In the genomic region with DNA sequence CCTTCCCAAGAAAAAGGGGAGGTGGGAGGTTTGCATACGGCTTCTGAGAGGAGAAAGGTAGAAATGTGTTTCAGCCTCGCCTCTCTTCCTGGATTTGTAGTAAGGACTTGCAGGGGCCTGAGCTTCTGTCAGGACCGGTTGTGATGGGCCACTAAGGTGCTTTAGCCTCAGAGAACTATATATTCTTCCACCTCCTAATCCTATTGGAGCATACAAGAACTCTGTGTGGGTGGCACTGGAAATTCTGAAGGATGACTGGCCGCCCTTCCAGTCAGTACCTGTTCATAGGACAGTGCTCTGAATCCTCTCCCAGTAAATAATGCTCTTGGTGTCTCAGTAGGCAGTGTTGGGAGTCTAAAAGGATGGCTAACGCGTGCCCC, we compare ENCODE assay signal across 8 mouse cellular contexts. TPM values are rescaled to one million over a fixed set of nuclear protein-coding genes. Genes with fewer than 3 reads are reported as not detected.
DNase-seq lines count a peak whose midpoint lies in the region; ATAC-seq and TF ChIP-seq lines count a peak whose summit lies in the region.

No protein-coding gene starts in this region.

- 23% methylated on average over 6 of the region's 6 CpGs for WGBS in spleen, adult 2 months
- 14% methylated on average over 6 of the region's 6 CpGs for WGBS in heart, postnatal 0 days
- 15% methylated on average over 6 of the region's 6 CpGs for WGBS in limb, embryonic 15.5 days

- TF ChIP-seq EP300 in heart, postnatal 0 days (IDR thresholded peaks at IDR 0.05; ENCODE audit: low read depth) = no peak

- H3K36me3 ChIP-seq in spleen, adult 2 months (ENCODE audit: control insufficient read depth, insufficient read depth, low read length) = peaks cover 16% of the 10 kb centered on the region
- H3K36me3 ChIP-seq in heart, postnatal 0 days (replicated peaks; ENCODE audit: control insufficient read depth, insufficient read depth, low read length) = peaks cover 22% of the 10 kb centered on the region
- peaks cover 17% of the 10 kb centered on the region for H3K36me3 ChIP-seq in limb, embryonic 15.5 days

- no peaks in the 10 kb centered on the region for H3K27me3 ChIP-seq in spleen, adult 2 months (ENCODE audit: control insufficient read depth, insufficient read depth, low read length)
- H3K27me3 ChIP-seq in heart, postnatal 0 days (ENCODE audit: control insufficient read depth, insufficient read depth, low read length) = no peaks in the 10 kb centered on the region
- no peaks in the 10 kb centered on the region for H3K27me3 ChIP-seq in limb, embryonic 15.5 days

- peak overlapping the region; percentile 74; the same call in 1 of the 2 replicates for H3K27ac ChIP-seq in spleen, adult 2 months (ENCODE audit: insufficient read depth, low read length)
- H3K27ac ChIP-seq in heart, postnatal 0 days (ENCODE audit: low read depth) = peak overlapping the region; percentile 89
- peak overlapping the region; percentile 85 for H3K27ac ChIP-seq in limb, embryonic 15.5 days

- peak; percentile 8 for DNase-seq in cerebellum, adult 11-12 months
- no peak for DNase-seq in cerebellum, postnatal 4 days (ENCODE audit: low spot score in 2 of 2)
- no peak for DNase-seq in spleen, adult 2 months (ENCODE audit: low read depth in 1 of 2, low spot score in 2 of 2)
- no peak for DNase-seq in spleen, postnatal 14 days (ENCODE audit: low spot score in 2 of 2)
- no peak for DNase-seq in heart, postnatal 0 days (ENCODE audit: low spot score)
- DNase-seq in right cerebral cortex, adult 2 months (ENCODE audit: low spot score in 2 of 2) = peak; percentile 26 to 32
- no peak for DNase-seq in thymus, postnatal 4 days

- H3K4me1 ChIP-seq in spleen, adult 2 months (ENCODE audit: control insufficient read depth, insufficient read depth, insufficient read length) = peaks cover 4% of the 10 kb centered on the region
- peaks cover 14% of the 10 kb centered on the region for H3K4me1 ChIP-seq in heart, postnatal 0 days (ENCODE audit: control insufficient read depth, insufficient read depth)
- peaks cover 17% of the 10 kb centered on the region for H3K4me1 ChIP-seq in limb, embryonic 15.5 days

- no peak for TF ChIP-seq POLR2A in spleen, adult 2 months (IDR thresholded peaks at IDR 0.05; ENCODE audit: low read depth, low read length)

- TF ChIP-seq CTCF in spleen, adult 2 months (IDR thresholded peaks at IDR 0.05; ENCODE audit: extremely low read depth, insufficient read depth, insufficient read length, insufficient replicate concordance) = no peak
- no peak for TF ChIP-seq CTCF in heart, postnatal 0 days (IDR thresholded peaks at IDR 0.05; ENCODE audit: low read depth)

- H3K4me2 ChIP-seq in heart, postnatal 0 days (ENCODE audit: low read depth, low read length) = peak overlapping the region; percentile 84
- peak overlapping the region; percentile 48 for H3K4me2 ChIP-seq in limb, embryonic 15.5 days

- H3K4me3 ChIP-seq in spleen, adult 2 months (ENCODE audit: extremely low read depth, insufficient read depth, insufficient read length) = peak overlapping the region; percentile 80
- peak overlapping the region; percentile 90 for H3K4me3 ChIP-seq in heart, postnatal 0 days (ENCODE audit: low read depth, low read length)
- H3K4me3 ChIP-seq in limb, embryonic 15.5 days = peak overlapping the region; percentile 89

- peak; percentile 14; the same call in 1 of the 2 replicates for ATAC-seq in heart, postnatal 0 days (ENCODE audit: insufficient read depth, low read depth)
- ATAC-seq in limb, embryonic 15.5 days (ENCODE audit: insufficient number of reproducible peaks, low FRiP score, low TSS enrichment, low read depth) = no peak

- H3K9ac ChIP-seq in heart, postnatal 0 days (replicated peaks; ENCODE audit: low read depth, low read length) = peak overlapping the region; percentile 87
- H3K9ac ChIP-seq in limb, embryonic 15.5 days = peak overlapping the region; percentile 71; the same call in 1 of the 2 replicates

- no peaks in the 10 kb centered on the region for H3K9me3 ChIP-seq in heart, postnatal 0 days (replicated peaks; ENCODE audit: control insufficient read depth, low read length)
- H3K9me3 ChIP-seq in limb, embryonic 15.5 days = no peaks in the 10 kb centered on the region

RNA-seq across cellular contexts. Expression of a gene that starts 0.6 kb away (rescaled TPM):
- polyA plus RNA-seq in spleen, adult 2 months (2012; rRNA removed) = 14.9 and 15.7 TPM in 2 replicates
- 62.6 and 125 TPM in 2 replicates for total RNA-seq in heart, postnatal 0 days (2014; rRNA removed; ENCODE audit: low replicate concordance)
- 137 and 138 TPM in 2 replicates for polyA plus RNA-seq in heart, postnatal 0 days (2015; fragmentation: Nextera tagmentation; extraction: Ambion mirVana)
- 116 TPM in 2 replicates for polyA plus RNA-seq in limb, embryonic 15.5 days (2015; fragmentation: Nextera tagmentation; extraction: Ambion mirVana)

RNA-seq across cellular contexts. Expression of a gene that starts 51.4 kb away (rescaled TPM):
- polyA plus RNA-seq in spleen, adult 2 months (2012; rRNA removed) = 1.9 TPM in 2 replicates
- total RNA-seq in heart, postnatal 0 days (2014; rRNA removed; ENCODE audit: low replicate concordance) = 4.0 and 5.1 TPM in 2 replicates
- 7.4 and 8.6 TPM in 2 replicates for polyA plus RNA-seq in heart, postnatal 0 days (2015; fragmentation: Nextera tagmentation; extraction: Ambion mirVana)
- 11.1 and 11.6 TPM in 2 replicates for polyA plus RNA-seq in limb, embryonic 15.5 days (2015; fragmentation: Nextera tagmentation; extraction: Ambion mirVana)

RNA-seq across cellular contexts. Expression of a gene that starts 54.6 kb away (rescaled TPM):
- polyA plus RNA-seq in spleen, adult 2 months (2012; rRNA removed) = 452 and 708 TPM in 2 replicates
- total RNA-seq in heart, postnatal 0 days (2014; rRNA removed; ENCODE audit: low replicate concordance) = 541 and 680 TPM in 2 replicates
- 517 and 550 TPM in 2 replicates for polyA plus RNA-seq in heart, postnatal 0 days (2015; fragmentation: Nextera tagmentation; extraction: Ambion mirVana)
- polyA plus RNA-seq in limb, embryonic 15.5 days (2015; fragmentation: Nextera tagmentation; extraction: Ambion mirVana) = 1,142 and 1,223 TPM in 2 replicates

Comparison
In these comparisons a context has a peak if more than half of its experiments do, and no peak if none do; other contexts are left out.
1. DNase-seq: peak in cerebellum, adult 11-12 months (single experiment) and right cerebral cortex, adult 2 months (2 of 2); none in cerebellum, postnatal 4 days (0 of 2), spleen, adult 2 months (0 of 2), spleen, postnatal 14 days (0 of 2), heart, postnatal 0 days (single experiment) and thymus, postnatal 4 days (single experiment).
2. Peak in every context shown above with its lines, with median percentiles within 50 percentile points of each other: H3K27ac ChIP-seq and H3K4me3 ChIP-seq.